Mouse (Mus musculus) ovary, adult 2 months (tissue): ENCODE data around the gene Slc40a1. TPM values are rescaled to one million over a fixed set of nuclear protein-coding genes. Genes with fewer than 3 reads are reported as not detected.

Experiments used
- polyA plus RNA-seq: library from polyadenylated mRNA; depleted of rRNA; stranded (reverse); fragments of >200 nt; gene quantifications from 2 replicates; pipeline ENCODE4 v1.2.3, GENCODE M21; 2012; rRNA removed

Gene Slc40a1
- polyA plus RNA-seq = 8.9 and 11.1 TPM in 2 replicates

DNA sequence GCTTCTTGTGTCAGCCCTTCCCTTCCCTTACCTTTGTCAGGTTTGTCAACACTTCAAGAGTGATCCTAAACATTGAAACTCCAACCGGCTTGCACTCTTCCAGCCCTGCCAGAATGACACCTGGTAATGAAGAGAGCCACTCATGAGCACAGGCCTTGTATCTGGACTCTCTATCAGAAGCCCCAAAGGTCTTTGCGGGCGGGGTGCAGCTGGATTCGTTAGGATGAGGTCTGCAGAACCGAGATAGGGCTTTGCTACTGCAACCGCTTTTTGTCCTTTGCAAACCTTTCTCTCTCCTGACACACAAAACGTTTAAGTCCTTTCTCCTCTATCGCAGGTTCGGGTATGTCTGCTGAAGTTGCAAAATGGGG is at the start of gene Slc40a1:
Gene Slc40a1 (minus strand): TSS at position 131 of the 371 bp plus-strand sequence.

DNA sequence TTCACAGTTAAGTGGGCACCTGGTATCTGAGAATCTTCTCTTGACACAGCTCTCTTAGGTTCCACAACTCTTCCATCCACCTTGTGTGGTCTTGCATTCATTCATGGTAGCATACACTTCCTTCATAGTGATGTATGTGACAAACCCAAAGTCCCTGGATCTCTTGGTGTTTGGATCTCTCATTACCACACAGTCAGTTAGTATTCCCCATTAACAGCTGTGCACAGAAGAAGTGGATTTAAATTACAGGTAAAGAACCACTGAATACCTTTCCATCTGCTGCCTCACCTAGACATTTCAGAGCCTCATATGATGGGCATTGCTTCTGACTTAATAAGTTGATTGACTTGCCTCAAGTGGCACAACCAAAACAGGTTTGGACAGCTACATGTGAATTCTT is 36.1 kb downstream of the Slc40a1 start, which contains the start of gene Gm5269:
Gene Gm5269 (minus strand): TSS at position 101 of the 400 bp plus-strand sequence.

Other genes starting within 250 kb of the Slc40a1 start
- gene Wdr75, start 131.4 kb downstream of the Slc40a1 start, polyA plus RNA-seq = 65.4 and 91.6 TPM in 2 replicates
- gene Gm5269, start 36.2 kb downstream of the Slc40a1 start, polyA plus RNA-seq = not detected in 2 replicates
- gene Dnah7b, start 139.8 kb upstream of the Slc40a1 start, polyA plus RNA-seq = 1.4 and 2.0 TPM in 2 replicates